Mouse (Mus musculus) heart, embryonic 14.5 days (tissue): ENCODE measurements at regions not wholly inside any gene's neighbourhood (a gene's known extent, or its start where the extent isn't known, plus 50 kb on each side); places are given as distances from the start of the nearest gene placed in this dataset.

Source experiments
- ATAC-seq: fragments of 200-750 bp; cut with Nextera tagmentation; 2 replicates; pipeline ENCODE4 v1.8.0; 2017; ENCODE audit warnings: low read depth, moderate TSS enrichment; ENCODE audit not compliant: insufficient number of reproducible peaks, insufficient read depth, low FRiP score
- H3K27ac ChIP-seq, 2 experiments: fragments of 200-500 bp in 1 of 2; fragments of 300-500 bp in 1 of 2; sonication (generic) in 1 of 2; replicated peaks in 1 of 2; 2 replicates each; pipeline ENCODE4 v1.5.1; 2012 to 2014; ENCODE audit warnings: low read depth in 2 of 2, low read length in 2 of 2, control low read depth in 1 of 2, mild to moderate bottlenecking in 1 of 2, mixed read lengths in 1 of 2; ENCODE audit not compliant: control insufficient read depth in 1 of 2, insufficient read depth in 1 of 2
- H3K27me3 ChIP-seq: fragments of 300-500 bp; sonication (generic); 2 replicates; pipeline ENCODE4 v1.6.1; 2014; ENCODE audit warnings: mild to moderate bottlenecking, low read length, control low read depth; ENCODE audit not compliant: control insufficient read depth, insufficient read depth
- H3K36me3 ChIP-seq: fragments of 300-500 bp; sonication (generic); 2 replicates; pipeline ENCODE4 v1.6.1; 2014; ENCODE audit warnings: mild to moderate bottlenecking, control low read depth, low read length, mixed read lengths; ENCODE audit not compliant: control insufficient read depth, insufficient read depth
- H3K4me1 ChIP-seq, 2 experiments: fragments of 200-500 bp in 1 of 2; fragments of 300-500 bp in 1 of 2; sonication (generic) in 1 of 2; 2 replicates each; pipeline ENCODE4 v1.6.1; 2012 to 2014; ENCODE audit warnings: low read length in 2 of 2, control low read depth in 1 of 2, mixed read lengths in 1 of 2; ENCODE audit not compliant: control insufficient read depth in 2 of 2, insufficient read depth in 2 of 2
- H3K4me2 ChIP-seq: fragments of 300-500 bp; sonication (generic); 2 replicates; pipeline ENCODE4 v1.6.1; 2014; ENCODE audit warnings: mild to moderate bottlenecking, low read length
- H3K4me3 ChIP-seq, 2 experiments: fragments of 200-500 bp in 1 of 2; fragments of 300-500 bp in 1 of 2; sonication (generic) in 1 of 2; 2 replicates each; pipeline ENCODE4 v1.5.1; 2012 to 2014; ENCODE audit warnings: low read length in 2 of 2, mild to moderate bottlenecking in 2 of 2, control low read depth in 1 of 2, low read depth in 1 of 2, moderate library complexity in 1 of 2; ENCODE audit not compliant: control insufficient read depth in 1 of 2, insufficient read depth in 1 of 2
- H3K9ac ChIP-seq: fragments of 300-500 bp; sonication (generic); 2 replicates; pipeline ENCODE4 v1.6.1; 2014; ENCODE audit warnings: mild to moderate bottlenecking, low read length
- H3K9me3 ChIP-seq: fragments of 300-500 bp; sonication (generic); 2 replicates; pipeline ENCODE4 v1.6.1; 2016; ENCODE audit warnings: low read length, control low read depth; ENCODE audit not compliant: control insufficient read depth
- WGBS: fragments of 180-500 bp; shearing (Covaris S2); extraction: QIAGEN DNeasy Blood & Tissue Kit; methylation state at CpG from one replicate; pipeline ENCODE4 v1.1.7; 2014; 5-methylcytosine and 5-hydroxymethylcytosine counted together

- H3K36me3 ChIP-seq = no peaks in the 10 kb centered on the region
- H3K4me2 ChIP-seq = no peak overlapping the region
- no peak overlapping the region for H3K9ac ChIP-seq
- peaks cover 0 to 3% of the 10 kb centered on the region in 2 experiments; a peak in 1 of 4 replicates for H3K4me1 ChIP-seq
- H3K27me3 ChIP-seq = peaks cover 86% of the 10 kb centered on the region
- no peak overlapping the region for H3K4me3 ChIP-seq
- 11% methylated on average over 11 of the region's 11 CpGs for WGBS
- H3K9me3 ChIP-seq = no peaks in the 10 kb centered on the region
- no peak overlapping the region for H3K27ac ChIP-seq
- no peak for ATAC-seq
These were observed 216.4 kb downstream of the Rplp1 start for GRCm38 (mm10) chr9:61697959-61698358.

- Histone ChIP-seq H3K9ac (no peak overlapping the region), H3K36me3 (no peaks in the 10 kb centered on the region), H3K9me3 (no peaks in the 10 kb centered on the region), H3K27ac (no peak overlapping the region), H3K4me1 (peaks cover 0 to 3% of the 10 kb centered on the region in 2 experiments; a peak in 1 of 4 replicates), H3K27me3 (peaks cover 85% of the 10 kb centered on the region), H3K4me2 (no peak overlapping the region), H3K4me3 (no peak overlapping the region)
- ATAC-seq = no peak
- 84% methylated on average over 3 of the region's 3 CpGs for WGBS
These were observed 217.5 kb downstream of the Rplp1 start for GRCm38 (mm10) chr9:61696831-61697230.

GRCm38 (mm10) chr9:61695821-61696220, 218.5 kb downstream of the Rplp1 start:
- Histone ChIP-seq H3K27me3 (peaks cover 79% of the 10 kb centered on the region), H3K9ac (no peak overlapping the region), H3K4me1 (peaks cover 0 to 3% of the 10 kb centered on the region in 2 experiments; a peak in 1 of 4 replicates), H3K9me3 (no peaks in the 10 kb centered on the region), H3K4me2 (no peak overlapping the region), H3K4me3 (no peak overlapping the region), H3K27ac (no peak overlapping the region), H3K36me3 (no peaks in the 10 kb centered on the region)
- WGBS = 81% methylated on average over 2 of the region's 2 CpGs
- ATAC-seq = no peak

- Histone ChIP-seq H3K36me3 (no peaks in the 10 kb centered on the region), H3K9ac (no peak overlapping the region), H3K27me3 (peaks cover 74% of the 10 kb centered on the region), H3K4me3 (no peak overlapping the region), H3K27ac (no peak overlapping the region), H3K9me3 (no peaks in the 10 kb centered on the region), H3K4me2 (no peak overlapping the region), H3K4me1 (peaks cover 0 to 3% of the 10 kb centered on the region in 2 experiments; a peak in 1 of 4 replicates)
- no peak for ATAC-seq
- 23% methylated on average over 9 of the region's 9 CpGs for WGBS
These were observed 219.0 kb downstream of the Rplp1 start for GRCm38 (mm10) chr9:61695381-61695791.

GRCm38 (mm10) chr9:61694206-61694605, 220.1 kb downstream of the Rplp1 start:
- H3K4me1 ChIP-seq = peaks cover 0 to 3% of the 10 kb centered on the region in 2 experiments; a peak in 1 of 4 replicates
- WGBS = 84% methylated on average over 10 of the region's 10 CpGs
- no peak for ATAC-seq
- H3K9me3 ChIP-seq = no peaks in the 10 kb centered on the region
- H3K36me3 ChIP-seq = no peaks in the 10 kb centered on the region
- no peak overlapping the region for H3K27ac ChIP-seq
- H3K9ac ChIP-seq = no peak overlapping the region
- no peak overlapping the region for H3K4me2 ChIP-seq
- H3K4me3 ChIP-seq = no peak overlapping the region
- peaks cover 63% of the 10 kb centered on the region for H3K27me3 ChIP-seq

- ATAC-seq = no peak
- peaks cover 35% of the 10 kb centered on the region for H3K27me3 ChIP-seq
- H3K36me3 ChIP-seq = no peaks in the 10 kb centered on the region
- peaks cover 0 to 3% of the 10 kb centered on the region in 2 experiments; a peak in 1 of 4 replicates for H3K4me1 ChIP-seq
- H3K9ac ChIP-seq = no peak overlapping the region
- H3K9me3 ChIP-seq = no peaks in the 10 kb centered on the region
- no peak overlapping the region for H3K4me3 ChIP-seq
- no peak overlapping the region for H3K4me2 ChIP-seq
- no peak overlapping the region for H3K27ac ChIP-seq
- WGBS = 53% methylated on average over 3 of the region's 3 CpGs
These were observed 223.6 kb downstream of the Rplp1 start for GRCm38 (mm10) chr9:61690786-61691185.

GRCm38 (mm10) chr9:61689939-61690338, 224.4 kb downstream of the Rplp1 start:
- Histone ChIP-seq H3K4me2 (no peak overlapping the region), H3K9ac (no peak overlapping the region), H3K4me3 (no peak overlapping the region), H3K9me3 (no peaks in the 10 kb centered on the region), H3K36me3 (no peaks in the 10 kb centered on the region), H3K27ac (no peak overlapping the region), H3K27me3 (peaks cover 28% of the 10 kb centered on the region), H3K4me1 (no peaks in the 10 kb centered on the region)
- ATAC-seq = no peak
- 81% methylated on average over 7 of the region's 7 CpGs for WGBS

GRCm38 (mm10) chr9:61689516-61689915, 224.8 kb downstream of the Rplp1 start:
- Histone ChIP-seq H3K4me1 (no peaks in the 10 kb centered on the region), H3K27ac (no peak overlapping the region), H3K36me3 (no peaks in the 10 kb centered on the region), H3K9me3 (no peaks in the 10 kb centered on the region), H3K4me2 (no peak overlapping the region), H3K27me3 (peaks cover 26% of the 10 kb centered on the region), H3K4me3 (no peak overlapping the region), H3K9ac (no peak overlapping the region)
- 36% methylated on average over 5 of the region's 5 CpGs for WGBS
- ATAC-seq = no peak
